Mouse (Mus musculus) embryo, embryonic 11.5 days (tissue): ENCODE data around the gene 1110002E22Rik.

Source experiments
- DNase-seq: peaks from one replicate; pipeline ENCODE4 v3.0.0-alpha.2; 2012; ENCODE audit warnings: low read depth, low spot score

The 1110002E22Rik gene

GRCm38 (mm10) chr3:138063731-138064329 is 1.0 kb upstream of the 1110002E22Rik start:
- no peak for DNase-seq

GRCm38 (mm10) chr3:138065930-138066329 is 1.1 kb downstream of the 1110002E22Rik start:
- no peak for DNase-seq

- DNase-seq = no peak
Measured at GRCm38 (mm10) chr3:138066348-138066856, 1.6 kb downstream of the 1110002E22Rik start.

GRCm38 (mm10) chr3:138067288-138067687 is 2.4 kb downstream of the 1110002E22Rik start, which contains the start of gene Gm5105:
Gene Gm5105, minus strand, starts transcription at chr3:138067388.
- no peak for DNase-seq

- DNase-seq = no peak
Measured at GRCm38 (mm10) chr3:138068103-138068502, 3.3 kb downstream of the 1110002E22Rik start.

- no peak for DNase-seq
Measured at GRCm38 (mm10) chr3:138069756-138070511, 5.1 kb downstream of the 1110002E22Rik start.

GRCm38 (mm10) chr3:138071004-138071403 is 6.2 kb downstream of the 1110002E22Rik start:
- DNase-seq = no peak

GRCm38 (mm10) chr3:138071476-138072073 is 6.7 kb downstream of the 1110002E22Rik start:
- no peak for DNase-seq

GRCm38 (mm10) chr3:138074214-138074613 is 9.4 kb downstream of the 1110002E22Rik start:
- DNase-seq = no peak

- DNase-seq = no peak
Measured at GRCm38 (mm10) chr3:138075209-138075608, 10.4 kb downstream of the 1110002E22Rik start.

GRCm38 (mm10) chr3:138077476-138078340 is 12.9 kb downstream of the 1110002E22Rik start:
- no peak for DNase-seq

- DNase-seq = no peak
Measured at GRCm38 (mm10) chr3:138078701-138079100, 13.8 kb downstream of the 1110002E22Rik start.

GRCm38 (mm10) chr3:138083073-138083637 is 18.3 kb downstream of the 1110002E22Rik start:
- no peak for DNase-seq

GRCm38 (mm10) chr3:138083896-138084295 is 19.0 kb downstream of the 1110002E22Rik start:
- no peak for DNase-seq

GRCm38 (mm10) chr3:138095301-138095700 is 30.4 kb downstream of the 1110002E22Rik start:
- DNase-seq = no peak

- no peak for DNase-seq
Measured at GRCm38 (mm10) chr3:138095718-138096117, 30.9 kb downstream of the 1110002E22Rik start.

- DNase-seq = no peak
Measured at GRCm38 (mm10) chr3:138096263-138097028, 31.6 kb downstream of the 1110002E22Rik start.

- DNase-seq = no peak
Measured at GRCm38 (mm10) chr3:138097718-138098117, 32.9 kb downstream of the 1110002E22Rik start.

GRCm38 (mm10) chr3:138101936-138102335 is 37.1 kb downstream of the 1110002E22Rik start:
- DNase-seq = no peak

- DNase-seq = no peak
Measured at GRCm38 (mm10) chr3:138103690-138104089, 38.8 kb downstream of the 1110002E22Rik start.
